Mouse (Mus musculus) kidney, embryonic 16.5 days (tissue): ENCODE measurements at regions not wholly inside any gene's neighbourhood (a gene's known extent, or its start where the extent isn't known, plus 50 kb on each side); places are given as distances from the start of the nearest gene placed in this dataset.
A peak's percentile ranks its signal among the peaks of the same experiment; 100 is the strongest.

Experiments used
- ATAC-seq: fragments of 200-750 bp; cut with Nextera tagmentation; 2 replicates; pipeline ENCODE4 v1.8.0; 2017; ENCODE audit warnings: moderate TSS enrichment; ENCODE audit not compliant: low FRiP score, low TSS enrichment
- H3K27ac ChIP-seq: fragments of 300-500 bp; sonication (generic); 2 replicates; pipeline ENCODE4 v1.5.1; 2014; ENCODE audit warnings: low read length
- H3K27me3 ChIP-seq: fragments of 300-500 bp; sonication (generic); 2 replicates; pipeline ENCODE4 v1.6.1; 2014; ENCODE audit warnings: low read length, control low read depth, mixed read lengths; ENCODE audit not compliant: insufficient read depth
- H3K36me3 ChIP-seq: fragments of 300-500 bp; sonication (generic); 2 replicates; pipeline ENCODE4 v1.6.1; 2014; ENCODE audit warnings: low read length, control low read depth, mixed read lengths; ENCODE audit not compliant: insufficient read depth
- H3K4me1 ChIP-seq: fragments of 300-500 bp; sonication (generic); 2 replicates; pipeline ENCODE4 v1.6.1; 2014; ENCODE audit warnings: low read length, control low read depth, mixed read lengths; ENCODE audit not compliant: insufficient read depth
- H3K4me2 ChIP-seq: fragments of 300-500 bp; sonication (generic); replicated peaks from 2 replicates; pipeline ENCODE4 v1.6.1; 2014; ENCODE audit warnings: low read depth, low read length
- H3K4me3 ChIP-seq: fragments of 300-500 bp; sonication (generic); 2 replicates; pipeline ENCODE4 v1.5.1; 2014; ENCODE audit warnings: mild to moderate bottlenecking, low read length
- H3K9ac ChIP-seq: fragments of 300-500 bp; sonication (generic); replicated peaks from 2 replicates; pipeline ENCODE4 v1.6.1; 2014; ENCODE audit warnings: low read length
- H3K9me3 ChIP-seq: fragments of 300-500 bp; sonication (generic); 2 replicates; pipeline ENCODE4 v1.6.1; 2016; ENCODE audit warnings: low read length, control low read depth
- WGBS: fragments of 180-500 bp; shearing (Covaris S2); extraction: QIAGEN DNeasy Blood & Tissue Kit; methylation state at CpG from one replicate; pipeline ENCODE4 v1.1.7; 2014; 5-methylcytosine and 5-hydroxymethylcytosine counted together

DNA sequence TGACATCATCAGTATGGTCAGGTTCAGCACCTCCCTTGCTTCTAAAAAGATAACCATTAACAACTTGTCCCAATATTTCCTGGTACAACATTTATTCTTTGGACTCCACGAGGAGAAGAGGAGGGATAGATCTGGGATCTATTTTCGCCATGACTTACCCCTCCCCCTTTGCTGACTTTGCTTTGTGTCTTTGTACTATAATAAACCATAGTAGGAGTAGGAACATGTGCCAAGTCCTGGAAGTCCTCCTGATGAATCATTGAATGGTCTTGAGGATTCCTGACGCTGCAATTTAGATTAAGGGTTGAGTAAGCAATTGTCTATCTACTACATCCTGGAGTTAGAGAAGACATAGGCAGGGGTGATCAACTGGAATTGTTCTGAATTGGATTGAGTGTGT is 71.2 kb downstream of the Rbm11 start:
- WGBS: 86% methylated on average over 3 of the region's 3 CpGs
- Histone ChIP-seq H3K36me3 (no peaks in the 10 kb centered on the region), H3K27ac (no peak overlapping the region), H3K4me1 (no peaks in the 10 kb centered on the region), H3K27me3 (no peaks in the 10 kb centered on the region), H3K9ac (no peak overlapping the region), H3K4me3 (no peak overlapping the region), H3K4me2 (no peak overlapping the region), H3K9me3 (no peaks in the 10 kb centered on the region)
- ATAC-seq: no peak

DNA sequence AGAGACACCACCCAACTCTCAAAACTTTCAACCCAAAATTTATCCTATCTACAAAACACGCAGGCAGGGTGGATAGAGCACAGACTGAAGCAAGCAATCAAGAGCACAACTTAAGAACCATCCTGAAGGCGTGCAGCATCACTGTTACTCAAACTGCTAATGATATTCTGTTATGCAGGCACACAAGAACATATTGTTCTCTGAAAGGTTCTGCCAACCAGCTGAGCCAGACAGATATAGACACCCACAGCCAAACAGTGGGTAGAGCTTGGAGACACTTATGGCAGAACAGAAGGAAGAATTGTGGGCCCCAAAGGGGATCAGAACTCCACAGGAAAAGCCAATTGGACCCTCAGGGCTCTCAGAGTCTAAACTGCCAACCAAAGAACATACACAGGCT is 74.9 kb downstream of the Rbm11 start:
- H3K27me3 ChIP-seq: no peaks in the 10 kb centered on the region
- H3K4me1 ChIP-seq: no peaks in the 10 kb centered on the region
- no peak overlapping the region for H3K4me3 ChIP-seq
- no peaks in the 10 kb centered on the region for H3K9me3 ChIP-seq
- H3K27ac ChIP-seq: no peak overlapping the region
- 85% methylated on average over 2 of the region's 2 CpGs for WGBS
- H3K9ac ChIP-seq: no peak overlapping the region
- no peak for ATAC-seq
- H3K36me3 ChIP-seq: no peaks in the 10 kb centered on the region
- H3K4me2 ChIP-seq: no peak overlapping the region

DNA sequence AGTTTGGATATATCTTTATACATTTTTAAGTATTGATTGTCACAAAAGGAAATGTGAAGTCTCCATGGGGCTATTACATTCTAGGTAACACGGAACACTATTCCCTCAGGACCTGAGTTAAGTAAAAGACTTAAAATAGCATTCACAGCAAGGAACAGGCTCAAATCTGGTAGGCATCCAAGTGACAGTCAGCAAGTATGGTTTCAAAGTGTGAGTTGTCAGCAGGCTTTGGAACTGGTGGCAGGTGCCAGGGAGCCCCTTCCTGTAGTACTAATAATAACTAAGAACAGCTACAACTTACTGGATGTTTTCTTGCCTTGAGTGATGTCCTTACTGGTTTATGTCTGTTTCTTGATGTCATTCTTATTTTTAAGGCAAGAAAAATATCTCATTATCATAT is 79.5 kb downstream of the Rbm11 start:
- no peak for ATAC-seq
- no peak overlapping the region for H3K27ac ChIP-seq
- no peak overlapping the region for H3K9ac ChIP-seq
- H3K27me3 ChIP-seq: no peaks in the 10 kb centered on the region
- H3K36me3 ChIP-seq: no peaks in the 10 kb centered on the region
- 76% methylated on average over 1 of the region's 1 CpGs for WGBS
- H3K9me3 ChIP-seq: no peaks in the 10 kb centered on the region
- H3K4me1 ChIP-seq: no peaks in the 10 kb centered on the region
- H3K4me3 ChIP-seq: no peak overlapping the region
- H3K4me2 ChIP-seq: no peak overlapping the region

DNA sequence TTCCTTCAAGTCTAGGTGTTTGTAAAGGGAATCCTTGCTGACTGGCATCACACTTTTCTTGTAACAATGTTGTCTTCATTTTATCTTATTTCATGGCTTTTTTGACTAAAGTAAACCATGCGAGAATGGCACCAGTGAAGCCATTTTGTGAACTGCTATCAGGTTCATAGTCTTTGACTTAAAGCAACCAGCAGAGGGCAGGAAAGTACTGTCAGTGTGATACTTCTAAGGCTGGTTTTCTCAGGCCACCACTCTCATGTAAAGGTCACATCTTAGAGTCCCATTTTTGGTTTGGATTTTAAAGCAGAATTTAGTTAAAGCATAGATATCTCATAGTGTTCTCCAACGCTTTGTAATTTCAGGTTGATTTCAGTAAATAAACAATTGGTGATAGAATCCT is 83.2 kb downstream of the Rbm11 start:
- Histone ChIP-seq H3K27ac (no peak overlapping the region), H3K4me1 (no peaks in the 10 kb centered on the region), H3K9me3 (no peaks in the 10 kb centered on the region), H3K4me2 (no peak overlapping the region), H3K4me3 (no peak overlapping the region), H3K36me3 (no peaks in the 10 kb centered on the region), H3K27me3 (no peaks in the 10 kb centered on the region), H3K9ac (no peak overlapping the region)
- WGBS: 52% methylated on average over 2 of the region's 2 CpGs
- peak; percentile 71; the same call in 1 of the 2 replicates for ATAC-seq

DNA sequence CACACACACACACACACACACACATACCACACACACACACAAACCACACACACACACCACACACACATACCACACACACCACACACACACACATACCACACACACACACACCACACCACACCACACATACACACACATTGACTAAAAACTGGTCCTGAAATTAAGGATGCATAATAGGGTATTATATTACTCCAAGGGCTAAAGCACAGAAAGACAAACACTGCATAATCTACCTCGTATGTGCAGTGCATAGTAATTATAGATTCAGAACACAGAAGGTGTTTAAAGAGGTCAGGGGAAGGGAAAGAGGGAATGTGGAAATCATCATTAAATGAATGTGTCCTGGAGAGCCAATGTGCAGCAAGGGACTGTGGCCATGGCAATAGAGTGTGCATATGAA is 84.5 kb downstream of the Rbm11 start:
- no peaks in the 10 kb centered on the region for H3K36me3 ChIP-seq
- no peaks in the 10 kb centered on the region for H3K27me3 ChIP-seq
- no peaks in the 10 kb centered on the region for H3K9me3 ChIP-seq
- H3K4me1 ChIP-seq: no peaks in the 10 kb centered on the region
- no peak overlapping the region for H3K9ac ChIP-seq
- H3K4me2 ChIP-seq: no peak overlapping the region
- WGBS: 50% methylated on average over 1 of the region's 1 CpGs
- no peak overlapping the region for H3K27ac ChIP-seq
- ATAC-seq: no peak
- no peak overlapping the region for H3K4me3 ChIP-seq
